Mouse (Mus musculus): ENCODE data around the gene Myh11.
A peak's percentile ranks its signal among the peaks of the same experiment; 100 is the strongest.

Myh11 gene

DNA sequence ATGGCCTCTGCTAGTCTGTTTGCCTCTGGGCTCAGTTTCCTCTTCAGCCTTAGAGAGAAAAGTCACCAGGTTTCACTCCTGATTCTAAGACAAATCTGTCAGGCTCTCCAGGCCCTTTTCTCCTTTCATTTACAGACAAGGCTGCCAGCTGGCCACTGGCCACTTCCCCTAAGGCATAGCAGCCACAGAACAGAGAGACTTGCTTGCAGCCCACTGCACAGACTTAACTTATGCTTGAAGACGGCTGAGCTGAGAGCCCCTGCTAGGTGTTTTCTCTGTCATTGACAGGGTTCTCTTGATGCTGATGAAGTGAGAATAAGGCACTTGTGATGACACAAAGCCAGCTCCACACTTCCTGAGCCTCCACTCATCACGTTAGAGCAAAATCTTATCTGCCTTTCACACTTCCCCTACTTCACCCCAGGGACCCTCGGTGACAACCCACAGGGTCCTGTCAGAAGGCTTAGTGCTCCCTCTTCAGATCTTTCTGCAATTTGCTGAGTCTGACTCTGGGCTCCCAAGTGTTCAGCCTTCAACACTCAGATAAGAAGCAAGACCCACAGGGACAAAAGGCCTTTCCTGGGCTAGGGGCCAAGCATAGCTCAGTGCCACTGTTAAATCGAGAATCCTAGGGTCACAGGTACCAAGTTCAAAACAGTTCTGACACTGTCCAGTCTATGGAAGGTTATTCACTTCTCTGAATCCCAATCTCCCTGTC is 25.8 kb downstream of the Myh11 start:
- no peak for DNase-seq (ENCODE audit: low spot score in 2 of 2)

DNA sequence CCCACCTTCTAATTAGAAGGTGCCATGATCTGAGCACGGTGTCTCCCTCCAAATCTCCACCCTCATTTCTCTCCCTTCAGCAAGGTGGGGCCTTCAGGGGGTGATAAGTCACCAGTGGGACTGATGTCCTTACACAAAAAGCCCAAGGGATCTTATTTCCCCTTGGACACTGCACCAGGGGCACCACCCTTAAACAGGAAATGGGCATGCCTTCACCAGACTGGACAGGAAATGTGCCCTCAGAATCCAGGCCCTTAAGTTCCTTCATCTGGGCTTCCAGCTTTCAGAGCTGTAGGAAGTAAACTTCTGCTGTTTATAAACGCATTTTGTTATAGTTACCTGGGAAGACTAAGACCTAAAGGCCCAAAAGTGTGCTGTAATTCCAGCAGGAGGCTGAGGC is 26.7 kb downstream of the Myh11 start:
- no peak for DNase-seq (ENCODE audit: low spot score in 2 of 2)

DNA sequence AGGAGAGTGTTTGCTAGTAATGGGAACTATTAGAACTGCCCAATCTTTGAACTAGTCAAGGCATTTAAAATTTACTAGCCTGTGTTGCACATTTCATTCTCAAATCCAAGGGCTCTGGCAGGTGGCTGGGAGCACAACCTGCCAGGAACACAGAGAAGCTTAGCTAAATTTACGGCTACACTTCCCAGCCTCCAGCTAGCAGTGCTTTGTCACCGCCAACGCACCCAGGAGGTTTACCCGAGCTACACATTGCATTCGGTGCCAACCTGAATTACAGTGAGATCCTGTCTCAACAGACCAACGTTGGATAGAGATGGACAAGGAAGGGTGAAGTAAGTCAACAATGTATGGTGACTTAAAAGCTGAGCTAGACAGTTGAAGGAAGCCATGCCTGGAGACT is 27.9 kb downstream of the Myh11 start:
- DNase-seq (ENCODE audit: low spot score in 2 of 2) = no peak

DNA sequence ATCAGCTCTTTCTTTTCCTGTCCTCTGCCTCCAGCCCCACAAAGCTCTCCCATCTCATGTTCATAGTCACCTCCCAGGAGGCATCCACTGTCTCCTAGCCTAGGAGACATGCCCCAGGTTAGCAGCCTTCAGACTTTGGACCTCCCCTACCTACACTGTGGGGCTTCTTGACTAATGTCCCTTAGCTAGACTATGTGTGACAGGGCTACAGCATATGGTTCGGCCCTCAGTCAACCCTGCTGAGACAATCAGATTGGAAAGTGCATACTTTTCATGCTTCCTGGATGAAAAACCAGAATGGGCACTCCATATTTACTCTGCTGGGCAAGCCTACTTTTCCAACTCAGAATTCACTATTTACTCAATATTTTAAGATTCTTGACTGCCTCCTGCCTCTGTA is 28.8 kb downstream of the Myh11 start:
- no peak for DNase-seq (ENCODE audit: low spot score in 2 of 2)

DNA sequence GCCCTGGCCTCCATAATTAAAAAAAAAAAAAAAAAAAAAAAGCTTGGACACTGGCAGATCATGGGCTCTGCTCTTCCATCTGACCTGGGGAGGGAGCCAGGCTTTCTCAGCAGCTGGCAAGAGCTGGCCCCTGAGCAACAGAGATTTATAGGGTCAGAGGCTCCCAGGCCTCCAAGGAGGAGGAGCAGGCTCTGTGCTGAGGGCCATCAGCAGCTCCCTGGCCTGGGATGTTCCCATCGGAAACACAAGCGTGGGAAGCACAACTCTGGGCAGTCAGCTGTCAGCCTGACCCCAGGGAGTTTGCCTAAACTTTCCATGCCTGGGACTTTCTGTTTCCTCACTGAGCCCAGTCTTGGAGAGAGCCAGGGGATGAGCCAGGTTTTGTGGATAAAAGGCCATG is 32.3 kb downstream of the Myh11 start:
- DNase-seq (ENCODE audit: low spot score in 2 of 2) = no peak

GRCm38 (mm10) chr16:14253586-14253985 is 37.6 kb downstream of the Myh11 start:
- no peak for DNase-seq (ENCODE audit: low spot score in 2 of 2)

- DNase-seq (ENCODE audit: low spot score in 2 of 2) = no peak
These were observed 38.3 kb downstream of the Myh11 start for GRCm38 (mm10) chr16:14252877-14253276.

DNA sequence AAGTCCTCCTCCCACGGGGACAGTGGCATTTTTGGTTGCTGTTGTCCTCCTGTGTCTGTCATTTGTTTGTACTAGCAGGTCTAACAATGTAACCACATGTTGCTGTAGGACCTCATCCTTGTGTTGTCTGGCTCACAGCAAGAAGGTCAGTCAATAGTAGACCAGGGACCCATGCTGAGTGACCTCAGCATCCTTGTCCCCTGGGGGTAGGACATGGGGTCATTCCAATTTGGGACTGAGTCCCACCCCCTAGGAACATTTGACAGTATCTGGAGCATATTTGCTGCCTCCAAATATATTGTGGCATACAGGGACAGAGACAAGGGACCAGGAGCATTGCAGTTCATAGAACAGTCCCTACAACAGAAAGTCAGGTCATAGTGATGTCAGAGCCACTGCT is 41.3 kb downstream of the Myh11 start:
- DNase-seq (ENCODE audit: low spot score in 2 of 2) = no peak

- no peak for DNase-seq (ENCODE audit: low spot score in 2 of 2)
These were observed 48.6 kb downstream of the Myh11 start for GRCm38 (mm10) chr16:14242553-14242952.

GRCm38 (mm10) chr16:14242059-14242458 is 49.1 kb downstream of the Myh11 start:
- no peak for DNase-seq (ENCODE audit: low spot score in 2 of 2)

DNA sequence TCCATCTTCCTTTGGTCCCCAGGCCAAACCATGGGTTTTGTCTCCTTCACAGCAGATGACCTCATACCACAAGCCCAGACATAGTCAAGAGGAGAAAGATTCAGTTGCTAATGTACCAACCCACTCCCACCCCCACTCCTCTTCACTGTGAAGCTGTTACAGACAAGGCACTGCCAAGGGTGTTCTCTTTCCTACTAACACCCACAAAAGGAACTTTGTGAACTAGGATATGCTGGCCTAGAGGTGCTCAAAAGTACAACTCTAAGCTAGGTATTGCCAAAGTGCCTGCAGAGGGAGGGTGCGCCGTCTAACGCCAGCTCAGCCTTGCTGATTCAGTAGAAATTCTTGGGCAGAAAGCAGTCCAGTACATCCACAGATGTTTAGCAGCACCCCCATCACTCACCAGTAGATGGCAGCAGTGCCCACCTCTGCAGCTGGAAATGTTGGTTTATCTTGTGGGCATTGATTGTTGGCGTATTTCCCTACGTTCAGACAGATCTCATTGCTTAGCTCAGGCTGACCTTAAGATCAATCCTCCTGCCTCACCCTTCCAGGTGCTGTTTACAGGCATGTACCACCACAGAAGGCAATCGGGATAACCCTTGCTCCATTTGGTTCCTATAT is 54.0 kb downstream of the Myh11 start:
- peak; percentile 44 to 78 for DNase-seq (ENCODE audit: low spot score in 2 of 2)

DNA sequence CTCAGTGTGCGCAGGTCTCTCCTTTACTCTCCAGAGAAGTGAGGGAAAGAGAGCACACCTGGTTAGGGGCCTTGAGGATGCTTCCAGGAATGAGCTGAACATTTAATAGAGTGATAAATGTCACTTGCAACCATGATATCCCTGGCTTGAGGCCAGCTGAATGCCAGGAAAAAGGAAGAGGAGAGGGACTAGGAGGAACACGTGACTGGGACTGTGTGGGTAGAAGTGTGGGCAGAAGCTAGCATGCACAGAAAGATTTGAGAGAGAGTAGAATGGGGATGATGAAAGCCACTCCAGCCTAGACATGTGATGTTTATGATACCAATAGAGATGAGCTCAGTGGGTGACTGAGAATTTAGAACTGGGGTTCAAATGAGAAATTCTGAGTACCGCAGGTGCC is 76.0 kb downstream of the Myh11 start:
- no peak for DNase-seq (ENCODE audit: low spot score in 2 of 2)

GRCm38 (mm10) chr16:14198798-14199197 is 92.4 kb downstream of the Myh11 start:
- DNase-seq (ENCODE audit: low spot score in 2 of 2) = no peak

DNA sequence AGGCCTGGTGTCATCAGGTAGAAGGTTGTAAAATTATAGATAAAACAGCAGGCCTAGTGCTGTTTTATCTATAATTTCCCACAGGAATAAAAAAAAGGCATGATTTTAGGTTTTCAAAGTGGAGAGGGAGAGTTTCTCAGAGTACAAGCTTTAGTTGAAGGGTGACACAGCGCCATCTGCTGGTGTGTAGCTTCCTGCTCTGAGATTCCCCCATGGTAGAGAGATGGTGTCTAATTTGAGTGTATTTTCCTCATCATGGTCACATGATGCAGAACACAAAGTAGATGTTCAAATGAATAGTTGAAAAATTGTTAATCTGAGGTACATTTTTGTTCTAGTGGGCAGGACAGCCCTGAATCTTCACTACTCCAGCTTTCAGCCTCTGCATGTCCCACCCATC is 95.7 kb downstream of the Myh11 start:
- peak in 1 of 2 experiments; percentile 50 for DNase-seq (ENCODE audit: low spot score in 2 of 2)

DNA sequence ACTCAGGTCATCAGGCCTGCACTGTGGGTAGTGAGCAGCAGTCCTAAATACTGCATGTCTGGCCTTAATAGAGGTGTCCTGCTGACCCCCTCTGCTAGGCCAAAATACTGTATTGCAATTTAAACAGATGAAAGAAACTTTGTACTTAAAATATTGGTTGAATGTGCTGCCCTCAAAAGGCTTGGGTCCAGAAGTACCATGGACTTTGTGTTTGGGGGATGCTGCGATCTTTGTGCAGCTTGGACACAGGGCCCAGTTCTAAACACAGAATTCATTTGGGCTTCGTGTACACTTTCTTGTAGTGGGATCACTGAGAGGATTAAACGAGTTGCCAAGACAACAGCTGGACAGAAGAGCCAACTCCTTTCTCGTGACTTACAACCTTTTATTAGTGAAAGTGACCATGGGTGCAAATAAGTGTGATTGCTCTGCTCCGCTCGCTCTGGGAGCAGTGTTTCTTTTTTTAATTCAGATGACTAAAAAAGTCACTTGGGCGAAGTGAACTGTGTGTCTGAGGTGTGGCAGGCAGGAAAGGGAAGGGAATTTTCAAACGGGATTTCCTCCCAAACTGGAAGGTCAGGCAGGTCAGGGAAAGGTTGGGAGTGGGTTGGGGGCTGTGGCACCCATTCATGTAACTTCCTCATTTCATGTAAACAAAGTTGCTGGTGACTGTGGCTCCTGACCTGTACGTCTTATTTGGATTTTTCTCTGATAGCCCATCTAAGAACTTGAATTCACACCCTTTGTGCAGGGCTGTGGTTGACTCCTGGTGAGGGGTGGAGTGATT is 96.8 kb downstream of the Myh11 start:
- DNase-seq (ENCODE audit: low spot score in 2 of 2) = no peak

- DNase-seq (ENCODE audit: low spot score in 2 of 2) = no peak
These were observed 105.7 kb downstream of the Myh11 start for GRCm38 (mm10) chr16:14185516-14185915.

DNA sequence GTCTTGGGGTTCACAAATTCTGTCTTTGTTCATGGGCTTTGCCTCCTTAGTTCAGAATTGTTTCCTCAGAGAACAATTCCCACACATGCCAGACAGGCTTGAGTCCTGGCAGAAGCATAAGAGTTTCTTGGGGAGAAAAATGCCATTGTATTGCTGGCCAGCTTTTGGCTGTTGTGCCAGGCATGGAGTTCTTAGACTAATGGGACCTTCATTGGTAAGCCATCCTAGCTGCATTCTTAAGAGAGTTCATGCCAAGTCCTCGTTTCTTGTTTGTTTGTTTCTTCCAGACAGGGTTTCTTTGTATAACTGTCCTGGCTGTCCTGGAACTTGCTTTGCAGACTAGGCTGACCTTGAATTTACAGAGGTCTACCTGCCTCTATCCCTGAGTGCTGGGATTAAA is 107.3 kb downstream of the Myh11 start:
- DNase-seq (ENCODE audit: low spot score in 2 of 2) = no peak

GRCm38 (mm10) chr16:14182360-14182759 is 108.8 kb downstream of the Myh11 start:
- DNase-seq (ENCODE audit: low spot score in 2 of 2) = no peak

GRCm38 (mm10) chr16:14180163-14180733 is 110.9 kb downstream of the Myh11 start:
- no peak for DNase-seq (ENCODE audit: low spot score in 2 of 2)

GRCm38 (mm10) chr16:14178041-14178440 is 113.1 kb downstream of the Myh11 start:
- no peak for DNase-seq (ENCODE audit: low spot score in 2 of 2)

- no peak for DNase-seq (ENCODE audit: low spot score in 2 of 2)
These were observed 121.5 kb downstream of the Myh11 start for GRCm38 (mm10) chr16:14169706-14170105.

DNA sequence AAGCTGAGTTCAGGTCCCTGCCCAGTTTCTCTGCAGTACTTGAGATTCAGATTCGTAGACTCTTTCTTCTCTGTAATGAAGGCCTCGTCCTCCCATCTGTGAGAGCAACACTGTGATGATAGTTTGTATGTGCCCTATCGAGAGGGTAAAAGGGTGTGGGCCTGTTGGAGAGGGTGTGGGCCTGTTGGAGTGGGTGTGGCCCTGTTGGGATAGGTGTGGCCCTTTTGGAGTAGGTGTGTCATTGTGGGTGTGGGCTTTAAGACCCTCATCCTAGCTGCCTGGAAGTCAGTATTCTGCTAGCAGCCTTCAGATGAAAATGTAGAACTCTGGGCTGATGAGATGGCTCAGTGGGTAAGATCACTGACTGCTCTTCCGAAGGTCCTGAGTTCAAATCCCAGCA is 124.7 kb downstream of the Myh11 start:
- no peak for DNase-seq (ENCODE audit: low spot score in 2 of 2)

- no peak for DNase-seq (ENCODE audit: low spot score in 2 of 2)
These were observed 127.4 kb downstream of the Myh11 start for GRCm38 (mm10) chr16:14163731-14164130.

Data from frontal cortex, postnatal 14 days (tissue).